Mouse (Mus musculus) G1E (cell line): Measurements from ENCODE around the gene Slc26a3. TPM values are rescaled to one million over a fixed set of nuclear protein-coding genes. Genes with fewer than 3 reads are reported as not detected.

Experiments used
- ATAC-seq: 2 replicates; pipeline ENCODE4 v1.8.0; 2016; ENCODE audit warnings: mild to moderate bottlenecking; ENCODE audit not compliant: insufficient number of reproducible peaks, poor library complexity, low FRiP score, severe bottlenecking; ENCODE audit errors: extremely low read depth
- DNase-seq: peaks from one replicate; pipeline ENCODE4 v3.0.0; 2012; ENCODE audit warnings: low spot score
- H3K27me3 ChIP-seq: 2 replicates; pipeline ENCODE4 v1.6.1; 2012; ENCODE audit warnings: mild to moderate bottlenecking, low read length, inconsistent platforms; ENCODE audit not compliant: insufficient read depth
- H3K36me3 ChIP-seq: replicated peaks from 2 replicates; pipeline ENCODE3; 2012; ENCODE audit warnings: mild to moderate bottlenecking, inconsistent platforms
- H3K4me1 ChIP-seq: 2 replicates; pipeline ENCODE4 v1.6.1; 2012; ENCODE audit warnings: low read depth, low read length, inconsistent platforms, mixed read lengths; ENCODE audit not compliant: insufficient read depth
- H3K4me3 ChIP-seq: 2 replicates; pipeline ENCODE4 v1.5.1; 2012; ENCODE audit warnings: low read depth, mild to moderate bottlenecking, inconsistent platforms, low read length, moderate library complexity, mixed read lengths
- H3K9me3 ChIP-seq: replicated peaks from 2 replicates; pipeline ENCODE4 v1.6.1; 2012; ENCODE audit warnings: inconsistent platforms
- CTCF ChIP-seq: IDR thresholded peaks from 2 replicates; pipeline ENCODE4 v1.5.1; 2012; ENCODE audit warnings: low read depth, low read length, inconsistent platforms, mixed read lengths
- GATA1 ChIP-seq: IDR thresholded peaks from 2 replicates; pipeline ENCODE4 v1.6.1; 2012; ENCODE audit warnings: borderline replicate concordance, low read length, inconsistent platforms, mixed read lengths
- GATA2 ChIP-seq: IDR thresholded peaks from 2 replicates; pipeline ENCODE4 v1.6.1; 2012; ENCODE audit warnings: low read depth, low read length, inconsistent platforms, borderline replicate concordance
- POLR2AphosphoS5 ChIP-seq: IDR thresholded peaks from 2 replicates; pipeline ENCODE4 v1.6.1; 2012; ENCODE audit warnings: low read depth, low read length, inconsistent platforms; ENCODE audit not compliant: insufficient replicate concordance
- TAL1 ChIP-seq: conservative IDR thresholded peaks from 2 replicates; pipeline ENCODE4 v1.6.1; 2012; ENCODE audit warnings: low read depth, low read length, inconsistent platforms, mixed read lengths
- polyA plus RNA-seq: library from polyadenylated mRNA; stranded (reverse); fragments of >175 nt; gene quantifications from 2 replicates; pipeline ENCODE4 v1.2.3, GENCODE M21; 2012
- total RNA-seq, 2 experiments: library from RNA; stranded (forward) in 1 of 2; stranded (reverse) in 1 of 2; fragments of 200-1000 nt in 1 of 2; fragments of >200 nt in 1 of 2; fragmentation: Nextera tagmentation in 1 of 2; gene quantifications; 2 replicates each; pipeline ENCODE4 v1.2.3; 2014 to 2017

Gene Slc26a3
- not detected in 2 replicates for total RNA-seq (2014; fragmentation: Nextera tagmentation)
- 0.17 and 0.66 TPM in 2 replicates for total RNA-seq (2017)
- polyA plus RNA-seq, result not detected in 2 replicates

DNA sequence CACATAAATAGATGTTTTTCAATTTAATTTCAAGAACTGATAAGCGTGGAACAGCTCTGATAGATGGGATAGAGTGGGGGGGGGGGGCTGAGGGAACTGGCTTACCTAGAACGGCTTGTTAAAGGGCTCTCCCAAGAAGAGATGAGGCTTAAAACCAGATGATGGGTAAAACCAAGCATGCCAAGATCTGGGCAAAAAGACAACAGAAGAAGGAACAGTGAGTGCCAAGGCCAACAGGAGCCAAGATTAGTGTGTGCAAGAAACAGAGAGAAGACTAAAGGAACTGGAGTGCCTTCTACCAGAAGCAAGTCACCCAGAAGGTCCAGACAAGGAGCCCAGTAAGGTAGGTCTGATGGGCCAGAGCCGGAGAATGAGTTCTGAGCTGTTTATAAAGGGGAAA, at the start of gene Slc26a3:
Gene Slc26a3 (plus strand): TSS at position 301 of the 400 bp plus-strand sequence.
- no peak for DNase-seq
- Histone ChIP-seq H3K36me3 (no peaks in the 10 kb centered on the region), H3K4me1 (no peaks in the 10 kb centered on the region), H3K27me3 (no peaks in the 10 kb centered on the region), H3K4me3 (no peak within 1 kb of the TSS), H3K9me3 (no peaks in the 10 kb centered on the region)
- TF ChIP-seq GATA1 (no peak), CTCF (no peak), TAL1 (no peak), GATA2 (no peak), POLR2AphosphoS5 (no peak)
- ATAC-seq, result no peak

DNA sequence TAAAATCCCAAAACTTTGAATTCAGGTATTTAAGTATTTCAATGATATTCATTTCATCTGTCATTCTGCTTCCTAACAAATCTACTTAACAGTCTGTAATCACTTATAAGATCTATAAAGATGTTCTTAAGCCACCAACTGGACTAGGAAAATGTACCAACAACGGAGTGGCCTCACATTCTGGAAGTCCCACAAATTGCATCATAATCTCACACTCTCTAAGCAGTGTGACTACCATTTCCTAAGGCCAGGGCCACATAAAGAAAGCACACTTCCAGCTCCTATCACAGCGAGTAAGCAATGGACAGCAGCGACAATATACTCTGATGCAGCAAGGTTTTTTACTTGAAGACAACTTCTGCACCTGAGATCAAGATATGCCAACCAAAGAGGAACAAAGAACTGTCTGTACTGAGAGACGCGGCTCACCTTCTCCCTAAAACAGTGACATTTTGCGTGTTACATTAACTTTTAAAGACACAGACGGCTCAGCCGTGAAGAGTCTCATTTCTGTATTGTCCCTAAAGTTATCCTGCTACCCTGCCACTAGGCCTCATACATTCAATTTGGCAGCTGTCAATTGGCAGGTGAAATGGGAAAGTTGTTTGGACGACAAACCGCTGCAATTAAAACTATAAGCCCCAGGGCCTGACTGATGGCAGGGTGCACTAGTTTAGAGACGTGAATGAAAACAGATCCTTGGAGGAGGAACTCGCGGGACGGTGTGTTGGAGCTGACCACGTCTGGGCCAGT, 40.3 kb upstream of the Slc26a3 start:
- ATAC-seq, result 0 out of 2 replicates have a peak, but pooled peaks have one; percentile 1

DNA sequence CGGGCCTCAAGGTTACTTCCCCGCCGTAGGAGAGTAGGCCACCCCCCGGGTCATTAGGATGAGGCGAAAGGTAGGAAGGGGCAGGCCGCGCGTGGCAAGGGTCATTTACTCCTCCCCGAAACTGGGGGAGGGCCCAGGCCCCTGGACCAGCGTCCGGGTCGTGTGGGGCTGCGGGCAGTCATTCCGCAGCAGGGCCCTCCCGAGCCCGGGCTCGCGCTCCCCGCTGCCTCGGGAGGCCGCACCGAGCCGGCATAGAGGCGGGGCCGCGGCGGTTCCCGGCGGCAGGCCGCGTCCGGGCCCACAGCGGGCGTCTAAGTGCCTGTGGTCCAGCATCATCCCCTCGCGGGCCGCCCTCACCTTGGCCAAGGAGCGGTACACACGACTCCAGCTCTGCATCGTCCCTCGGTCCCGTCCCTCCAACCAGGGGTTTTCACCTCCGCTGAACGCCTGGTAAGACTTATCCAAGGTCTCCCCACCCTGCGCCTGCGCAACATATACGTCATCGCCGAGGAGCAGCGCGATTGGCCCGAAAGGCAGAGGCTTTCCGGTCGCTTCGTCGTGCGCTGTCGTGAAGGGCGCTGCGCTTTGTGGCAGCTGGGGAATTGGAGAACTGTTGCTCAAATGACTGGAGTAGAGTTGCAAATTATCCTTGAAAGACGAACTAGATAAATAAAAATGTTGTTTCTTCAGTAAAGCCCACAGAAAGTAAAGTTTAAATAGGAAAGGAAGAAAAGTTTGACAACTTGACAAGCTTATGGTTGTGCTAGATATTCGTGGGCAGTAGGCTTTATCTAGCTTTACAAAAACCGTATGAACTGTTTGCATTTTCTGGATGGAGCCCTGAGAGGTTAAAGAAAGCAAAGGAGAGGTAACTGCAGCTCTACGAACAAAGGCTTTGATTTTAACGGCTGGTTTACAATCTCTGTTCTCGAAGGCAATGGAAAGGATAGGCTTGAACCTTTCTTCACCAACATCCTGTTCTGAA, 39.4 kb upstream of the Slc26a3 start, which contains the start of gene Dld:
Gene Dld (minus strand): TSS at position 510 of the 985 bp plus-strand sequence.
- H3K4me3 ChIP-seq, result peak within 1 kb of the TSS; percentile 93
- H3K27me3 ChIP-seq, result no peaks in the 10 kb centered on the region
- peaks cover 26% of the 10 kb centered on the region for H3K4me1 ChIP-seq
- H3K36me3 ChIP-seq, result peaks cover 28% of the 10 kb centered on the region
- DNase-seq (peak; percentile 98), ATAC-seq (peak; percentile 98)
- 0 out of 2 replicates have a peak, but pooled peaks cover 4% of the 10 kb centered on the region for H3K9me3 ChIP-seq
- TF ChIP-seq POLR2AphosphoS5 (no peak), GATA2 (no peak), GATA1 (no peak), TAL1 (no peak), CTCF (no peak)

More for the DNA sequence above, 40.3 kb upstream of the Slc26a3 start:
- TF ChIP-seq CTCF (no peak), GATA2 (no peak), POLR2AphosphoS5 (no peak), TAL1 (no peak), GATA1 (no peak)
- Histone ChIP-seq H3K27me3 (no peaks in the 10 kb centered on the region), H3K4me1 (peaks cover 26% of the 10 kb centered on the region), H3K36me3 (peaks cover 34% of the 10 kb centered on the region), H3K4me3 (peak overlapping the region; percentile 93), H3K9me3 (no peaks in the 10 kb centered on the region)
- peak; percentile 6 for DNase-seq

DNA sequence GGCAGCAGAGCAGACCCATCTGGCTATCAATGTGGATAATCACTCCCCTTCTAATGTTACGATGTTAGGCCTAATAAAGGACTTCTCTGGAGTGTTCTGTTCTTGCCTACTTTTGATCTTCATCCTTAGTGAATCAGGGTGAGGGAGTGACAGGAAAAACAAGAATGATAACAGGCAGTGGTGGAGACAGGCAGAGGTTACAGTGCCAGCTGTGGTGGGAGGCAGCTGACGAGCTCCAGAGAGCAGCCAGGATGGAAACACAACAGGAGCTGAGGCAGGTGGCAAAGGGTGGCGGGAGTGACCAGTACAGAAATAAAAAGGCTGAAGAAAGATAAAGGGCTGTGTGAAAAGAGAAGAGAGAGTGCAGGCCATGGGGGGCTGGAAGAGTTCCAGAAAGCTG, 24.2 kb upstream of the Slc26a3 start:
- TF ChIP-seq GATA1 (no peak), CTCF (no peak), GATA2 (no peak), POLR2AphosphoS5 (no peak), TAL1 (no peak)
- no peak for DNase-seq
- Histone ChIP-seq H3K9me3 (no peaks in the 10 kb centered on the region), H3K4me3 (no peak overlapping the region), H3K27me3 (peaks cover 6% of the 10 kb centered on the region; the same call in 1 of the 2 replicates), H3K4me1 (no peaks in the 10 kb centered on the region), H3K36me3 (no peaks in the 10 kb centered on the region)
- no peak for ATAC-seq

DNA sequence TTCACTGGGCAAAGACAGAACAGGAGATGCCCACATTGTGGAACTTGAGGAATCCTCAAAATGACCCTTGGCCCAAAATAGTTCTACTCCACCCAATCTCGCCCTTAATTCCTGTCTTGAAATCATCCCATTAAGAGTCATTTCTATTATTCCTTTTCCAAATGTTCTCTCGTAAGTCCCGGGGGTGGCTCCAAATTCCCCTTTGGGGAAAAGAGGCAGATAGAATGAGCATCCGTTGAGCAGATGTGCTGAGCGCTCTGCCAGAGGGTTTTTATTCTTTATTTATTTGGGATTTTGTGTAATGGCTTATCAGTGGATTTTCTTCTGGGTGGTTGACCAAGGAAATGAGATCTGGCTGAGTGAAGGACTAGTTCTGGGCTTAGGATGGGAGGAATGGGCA, 22.9 kb upstream of the Slc26a3 start:
- no peaks in the 10 kb centered on the region for H3K9me3 ChIP-seq
- no peak overlapping the region for H3K4me3 ChIP-seq
- H3K27me3 ChIP-seq, result peaks cover 6% of the 10 kb centered on the region; the same call in 1 of the 2 replicates
- H3K4me1 ChIP-seq, result no peaks in the 10 kb centered on the region
- no peaks in the 10 kb centered on the region for H3K36me3 ChIP-seq
- TF ChIP-seq GATA2, result no peak
- TF ChIP-seq TAL1, result no peak
- no peak for TF ChIP-seq CTCF
- TF ChIP-seq POLR2AphosphoS5, result no peak
- TF ChIP-seq GATA1, result no peak
- DNase-seq, result no peak
- no peak for ATAC-seq

DNA sequence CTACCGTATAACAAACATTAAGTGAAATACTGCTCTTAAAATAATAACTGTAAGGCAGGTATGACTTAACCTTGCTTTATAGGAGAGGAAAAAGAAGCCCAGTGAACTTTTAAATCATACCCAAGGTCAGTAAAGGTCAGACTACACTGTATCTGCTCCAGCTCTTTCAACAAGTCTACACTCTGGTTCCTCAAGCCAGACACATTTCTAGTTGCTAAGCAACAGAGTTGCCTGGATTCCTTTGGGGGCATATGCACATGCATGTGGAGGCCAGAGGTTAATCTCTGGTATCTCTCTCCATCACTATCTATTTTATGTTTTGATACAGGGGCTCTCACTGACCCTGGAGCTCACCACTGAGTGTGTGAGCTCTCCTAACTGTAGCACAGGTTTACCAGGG, 21.6 kb upstream of the Slc26a3 start:
- ATAC-seq (no peak), DNase-seq (no peak)
- TF ChIP-seq GATA1, result no peak
- TF ChIP-seq TAL1, result no peak
- TF ChIP-seq GATA2, result no peak
- no peak for TF ChIP-seq POLR2AphosphoS5
- no peak for TF ChIP-seq CTCF
- no peaks in the 10 kb centered on the region for H3K9me3 ChIP-seq
- H3K4me1 ChIP-seq, result no peaks in the 10 kb centered on the region
- H3K4me3 ChIP-seq, result no peak overlapping the region
- peaks cover 6% of the 10 kb centered on the region; the same call in 1 of the 2 replicates for H3K27me3 ChIP-seq
- H3K36me3 ChIP-seq, result no peaks in the 10 kb centered on the region
